Mouse (Mus musculus) kidney, postnatal 0 days (tissue): ENCODE measurements around the gene Tbc1d9b. TPM values are rescaled to one million over a fixed set of nuclear protein-coding genes. Genes with fewer than 3 reads are reported as not detected.

Experiments used
- ATAC-seq: fragments of 200-750 bp; cut with Nextera tagmentation; replicated peaks from 2 replicates; pipeline ENCODE4 v1.8.0; 2017; ENCODE audit warnings: low read depth, moderate number of reproducible peaks, moderate TSS enrichment, moderate library complexity; ENCODE audit not compliant: low FRiP score
- DNase-seq: peaks from one replicate; pipeline ENCODE4 v3.0.0-alpha.2; 2016; ENCODE audit warnings: low spot score
- H3K27ac ChIP-seq: fragments of 300-500 bp; sonication (generic); 2 replicates; pipeline ENCODE4 v1.5.1; 2014; ENCODE audit warnings: mild to moderate bottlenecking
- H3K27me3 ChIP-seq: fragments of 300-500 bp; sonication (generic); 2 replicates; pipeline ENCODE4 v1.6.1; 2014; ENCODE audit warnings: low read length, mixed read lengths; ENCODE audit not compliant: insufficient read depth
- H3K36me3 ChIP-seq: fragments of 300-500 bp; sonication (generic); 2 replicates; pipeline ENCODE4 v1.6.1; 2014; ENCODE audit warnings: low read length, mixed read lengths; ENCODE audit not compliant: insufficient read depth
- H3K4me1 ChIP-seq: fragments of 300-500 bp; sonication (generic); replicated peaks from 2 replicates; pipeline ENCODE4 v1.6.1; 2014; ENCODE audit warnings: antibody characterized with exemption, low read length, mixed read lengths; ENCODE audit not compliant: insufficient read depth
- H3K4me2 ChIP-seq: fragments of 300-500 bp; sonication (generic); 2 replicates; pipeline ENCODE4 v1.6.1; 2014; ENCODE audit warnings: mild to moderate bottlenecking, low read length, moderate library complexity, mixed read lengths
- H3K4me3 ChIP-seq: fragments of 300-500 bp; sonication (generic); replicated peaks from 2 replicates; pipeline ENCODE4 v1.5.1; 2014; ENCODE audit warnings: low read depth, low read length
- H3K9ac ChIP-seq: fragments of 300-500 bp; sonication (generic); 2 replicates; pipeline ENCODE4 v1.6.1; 2014; ENCODE audit warnings: low read depth, low read length
- H3K9me3 ChIP-seq: fragments of 300-500 bp; sonication (generic); replicated peaks from 2 replicates; pipeline ENCODE4 v1.6.1; 2016; ENCODE audit warnings: low read length, inconsistent platforms, mixed read lengths
- CTCF ChIP-seq: IDR thresholded peaks from 2 replicates; pipeline ENCODE4 v1.5.1; 2016; ENCODE audit warnings: antibody characterized with exemption, low read depth, mild to moderate bottlenecking, moderate library complexity
- WGBS: fragments of 180-500 bp; shearing (Covaris S2); extraction: QIAGEN DNeasy Blood & Tissue Kit; methylation state at CpG from one replicate; pipeline ENCODE4 v1.1.7; 2014; 5-methylcytosine and 5-hydroxymethylcytosine counted together
- polyA plus RNA-seq: library from polyadenylated mRNA; unstranded; fragments of >200 nt; fragmentation: Nextera tagmentation; extraction: Ambion mirVana; gene quantifications from 2 replicates; pipeline ENCODE4 v1.2.1, GENCODE M21; 2015

Gene Tbc1d9b
- polyA plus RNA-seq, 1 experiment from 2014 or later, result 28.5 TPM

GRCm38 (mm10) chr11:50210505-50211151 lies 79.4 kb downstream of the Tbc1d9b start, which contains the start of the genes Sqstm1 and Mgat4b:
Gene Sqstm1 (minus strand): TSS chr11:50210827.
Gene Mgat4b (plus strand): TSS chr11:50210890.
- Histone ChIP-seq H3K9ac (peak within 1 kb of the TSS; percentile 99), H3K27me3 (no peaks in the 10 kb centered on the region), H3K4me2 (peak within 1 kb of the TSS; percentile 67), H3K9me3 (no peaks in the 10 kb centered on the region), H3K4me3 (peak within 1 kb of the TSS; percentile 99), H3K27ac (peak within 1 kb of the TSS; percentile 100), H3K36me3 (peaks cover 23% of the 10 kb centered on the region), H3K4me1 (peaks cover 14% of the 10 kb centered on the region)
- WGBS, result 2% methylated on average over 48 of the region's 48 CpGs
- TF ChIP-seq CTCF, result no peak
- DNase-seq (peak; percentile 86), ATAC-seq (peak; percentile 59)

DNA sequence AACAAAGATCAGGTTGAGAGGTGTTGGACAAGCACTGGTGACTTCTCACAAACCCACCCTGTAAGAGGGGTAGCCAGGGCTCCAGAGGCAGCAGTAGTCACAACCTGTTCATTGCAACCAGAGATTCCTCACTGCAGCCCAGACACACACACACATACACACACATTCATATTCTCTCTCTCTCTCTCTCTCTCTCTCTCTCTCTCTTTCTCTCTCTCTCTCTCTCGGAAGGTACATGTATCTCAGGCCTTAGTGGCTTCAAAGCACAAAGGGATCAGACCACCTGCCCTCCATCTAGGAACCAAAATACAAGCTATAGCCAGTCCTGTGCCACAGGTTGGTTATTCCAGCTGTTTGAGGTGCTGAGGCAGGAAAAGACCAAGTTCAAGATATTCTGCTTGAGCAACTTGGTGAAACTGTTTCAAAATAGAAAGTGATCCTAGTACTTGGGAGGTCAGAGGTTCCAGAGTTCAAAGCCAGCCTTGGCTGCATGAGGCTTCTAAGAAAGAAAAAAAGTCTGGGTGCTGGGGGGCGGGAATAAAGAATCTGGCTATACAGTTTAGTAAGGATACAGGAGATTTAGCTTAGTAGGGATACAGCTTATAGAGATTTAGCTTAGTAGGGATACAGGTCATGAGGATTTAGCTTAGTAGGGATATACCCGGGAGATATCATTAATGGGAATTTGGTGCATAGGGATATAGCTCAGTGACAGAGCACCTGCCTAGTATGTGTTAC lies 80.3 kb downstream of the Tbc1d9b start:
- H3K4me1 ChIP-seq, result peaks cover 22% of the 10 kb centered on the region
- ATAC-seq (no peak), DNase-seq (no peak)
- peak overlapping the region; percentile 67 for H3K4me2 ChIP-seq
- peak overlapping the region; percentile 100 for H3K27ac ChIP-seq
- no peak for TF ChIP-seq CTCF
- H3K9ac ChIP-seq, result no peak overlapping the region; the same call in 1 of the 2 replicates
- H3K36me3 ChIP-seq, result peaks cover 14% of the 10 kb centered on the region
- H3K9me3 ChIP-seq, result no peaks in the 10 kb centered on the region
- H3K27me3 ChIP-seq, result no peaks in the 10 kb centered on the region
- WGBS, result 89% methylated on average over 3 of the region's 3 CpGs
- H3K4me3 ChIP-seq, result peak overlapping the region; percentile 99

DNA sequence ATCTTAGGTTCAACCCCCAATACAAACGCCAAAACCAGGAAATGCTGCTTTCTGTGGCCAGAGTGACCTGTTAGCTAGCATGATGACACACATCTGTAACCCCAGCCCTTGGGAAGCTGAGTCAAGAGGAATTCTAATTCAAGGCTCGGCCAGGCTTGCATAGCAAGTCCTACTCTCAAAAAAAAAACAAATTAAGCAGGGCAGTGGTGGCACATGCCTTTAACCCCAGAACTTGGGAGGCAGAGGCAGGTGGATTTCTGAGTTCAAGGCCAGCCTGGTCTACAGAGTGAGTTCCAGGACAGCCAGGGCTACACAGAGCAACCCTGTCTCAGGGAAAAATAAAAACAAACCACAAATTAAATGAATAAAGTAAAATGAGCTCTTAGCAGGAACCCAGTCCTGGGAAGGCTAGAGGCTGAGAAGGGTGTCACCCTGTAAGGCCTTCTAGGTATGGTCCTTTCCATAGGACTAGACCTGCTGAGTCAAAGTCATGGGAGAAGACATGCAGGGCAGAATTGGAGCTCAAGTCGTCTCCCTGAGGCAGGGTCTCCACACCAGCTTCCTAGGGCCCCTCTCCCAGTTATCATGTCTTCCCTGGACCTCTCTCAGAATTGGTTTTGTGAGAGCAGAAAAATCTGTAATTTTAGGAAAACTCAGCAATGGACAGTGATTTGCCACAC lies 81.0 kb downstream of the Tbc1d9b start:
- Histone ChIP-seq H3K9me3 (no peaks in the 10 kb centered on the region), H3K4me2 (peak overlapping the region; percentile 3; the same call in 1 of the 2 replicates), H3K27me3 (no peaks in the 10 kb centered on the region), H3K4me3 (no peak overlapping the region), H3K9ac (no peak overlapping the region), H3K27ac (peak overlapping the region; percentile 79), H3K36me3 (peaks cover 7% of the 10 kb centered on the region), H3K4me1 (peaks cover 23% of the 10 kb centered on the region)
- ATAC-seq (no peak), DNase-seq (no peak)
- whole genome bisulfite sequencing, result 67% methylated on average over 3 of the region's 3 CpGs
- no peak for TF ChIP-seq CTCF

DNA sequence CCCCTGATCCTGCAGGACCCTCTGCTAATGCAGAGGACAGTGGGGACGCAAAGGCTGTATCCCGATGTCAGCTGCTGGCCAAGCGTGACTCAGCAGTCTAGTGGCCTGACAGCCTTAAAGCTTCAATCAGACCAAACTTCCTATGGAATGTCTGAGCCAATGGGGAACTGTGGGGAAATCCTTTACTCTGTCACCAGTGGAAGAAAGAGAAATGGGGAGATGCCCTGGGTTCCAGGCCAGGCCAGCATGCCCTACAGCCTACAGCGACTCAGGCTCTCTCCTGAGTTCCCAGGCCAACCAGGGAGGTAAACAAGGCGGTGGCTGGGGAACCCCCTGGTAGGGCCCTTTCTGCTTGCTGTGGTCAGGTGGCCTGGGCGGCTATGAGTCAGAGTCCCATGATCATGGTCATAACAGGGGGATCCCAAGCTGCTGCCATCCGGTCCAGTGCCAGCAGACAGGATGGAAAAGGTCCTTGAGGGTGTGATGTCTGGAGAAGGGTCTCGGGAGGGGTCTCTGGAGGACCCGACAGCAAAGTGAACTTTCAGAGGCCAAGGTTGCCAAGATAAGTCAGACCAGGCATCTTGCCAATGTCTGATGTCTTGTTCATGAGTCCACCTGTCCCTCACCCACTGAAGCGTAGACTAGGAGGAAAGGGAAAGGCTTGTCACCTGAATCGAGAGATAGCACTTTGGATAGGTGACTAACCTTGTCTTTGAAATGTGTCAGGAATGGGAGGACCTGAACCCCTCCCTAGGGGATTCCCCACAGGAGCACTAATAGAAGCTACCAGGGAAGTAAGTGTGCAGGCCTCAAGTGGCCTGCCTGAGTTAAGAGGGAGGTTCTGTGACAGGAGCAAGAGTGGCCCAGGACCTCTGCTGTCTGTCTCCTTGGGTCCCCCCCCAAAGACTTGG lies 81.9 kb downstream of the Tbc1d9b start:
- H3K9ac ChIP-seq, result no peak overlapping the region
- H3K27ac ChIP-seq, result peak overlapping the region; percentile 79
- H3K4me1 ChIP-seq, result peaks cover 23% of the 10 kb centered on the region
- 31% methylated on average over 11 of the region's 11 CpGs for WGBS
- no peaks in the 10 kb centered on the region for H3K9me3 ChIP-seq
- no peaks in the 10 kb centered on the region for H3K27me3 ChIP-seq
- TF ChIP-seq CTCF, result no peak
- DNase-seq (peak; percentile 70), ATAC-seq (peak; percentile 62)
- no peaks in the 10 kb centered on the region for H3K36me3 ChIP-seq
- H3K4me3 ChIP-seq, result no peak overlapping the region
- peak overlapping the region; percentile 3 for H3K4me2 ChIP-seq

GRCm38 (mm10) chr11:50214631-50215030 lies 83.4 kb downstream of the Tbc1d9b start:
- WGBS, result 95% methylated on average over 6 of the region's 6 CpGs
- Histone ChIP-seq H3K9ac (no peak overlapping the region), H3K4me2 (no peak overlapping the region), H3K4me1 (peaks cover 19% of the 10 kb centered on the region), H3K27me3 (no peaks in the 10 kb centered on the region), H3K27ac (no peak overlapping the region), H3K9me3 (no peaks in the 10 kb centered on the region), H3K4me3 (no peak overlapping the region), H3K36me3 (no peaks in the 10 kb centered on the region)
- ATAC-seq (no peak), DNase-seq (no peak)
- no peak for TF ChIP-seq CTCF
